Mouse (Mus musculus) bone marrow, adult 2 months (tissue): ENCODE results near the gene Chd3. TPM values are rescaled to one million over a fixed set of nuclear protein-coding genes. Genes with fewer than 3 reads are reported as not detected.

Experiments
- H3K27ac ChIP-seq: fragments of 200-500 bp; 2 replicates; pipeline ENCODE4 v1.5.1; 2012; ENCODE audit warnings: low read depth, mild to moderate bottlenecking, control low read depth, inconsistent platforms, low read length; ENCODE audit not compliant: control insufficient read depth, poor library complexity, insufficient read depth
- H3K4me1 ChIP-seq: fragments of 200-500 bp; 2 replicates; pipeline ENCODE4 v1.6.1; 2011; ENCODE audit warnings: low read length; ENCODE audit not compliant: control insufficient read depth, insufficient read depth
- H3K4me3 ChIP-seq: fragments of 200-500 bp; replicated peaks from 2 replicates; pipeline ENCODE3; 2011; ENCODE audit warnings: mild to moderate bottlenecking, low read depth, low read length, control low read depth; ENCODE audit not compliant: control insufficient read depth
- CTCF ChIP-seq: fragments of 200-500 bp; IDR thresholded peaks from 2 replicates; pipeline ENCODE4 v1.5.1; 2011; ENCODE audit warnings: low read length, control low read depth; ENCODE audit not compliant: control insufficient read depth, insufficient read depth
- POLR2A ChIP-seq: fragments of 200-500 bp; IDR thresholded peaks from 2 replicates; pipeline ENCODE4 v1.6.1; 2011; ENCODE audit warnings: low read depth, mild to moderate bottlenecking, control low read depth, low read length, borderline replicate concordance; ENCODE audit not compliant: control insufficient read depth
- WGBS: fragments of 180-500 bp; shearing (Covaris S2); methylation state at CpG from one replicate; pipeline ENCODE4 v1.1.7; 2018; 5-methylcytosine and 5-hydroxymethylcytosine counted together
- polyA plus RNA-seq: library from polyadenylated mRNA; stranded (reverse); fragments of >200 nt; gene quantifications from 2 replicates; pipeline ENCODE4 v1.2.4, GENCODE M21; 2011; ENCODE audit warnings: low replicate concordance; ENCODE audit not compliant: missing spikeins, insufficient read depth, insufficient read length

The Chd3 gene
- polyA plus RNA-seq, 1 experiment, result 54.5 TPM

DNA sequence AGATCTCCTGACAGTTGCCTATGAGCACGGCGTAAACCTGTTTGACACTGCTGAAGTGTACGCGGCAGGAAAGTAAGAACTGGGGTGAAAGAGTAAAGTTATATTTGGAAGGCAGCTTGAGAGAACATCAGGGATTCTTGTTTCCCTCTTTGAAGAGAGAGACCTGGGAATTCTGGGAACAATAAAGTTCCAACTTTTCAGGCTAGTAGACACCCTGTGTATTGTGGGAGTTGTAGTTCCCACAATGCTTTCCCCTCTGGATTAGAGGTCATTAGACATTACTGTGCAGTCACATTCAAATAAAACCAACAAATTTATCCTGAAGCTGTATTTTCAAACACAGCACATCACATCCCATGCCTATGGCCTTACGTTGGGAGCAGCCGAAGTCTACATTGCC, 40.7 kb downstream of the Chd3 start:
- H3K4me3 ChIP-seq, result no peak overlapping the region

DNA sequence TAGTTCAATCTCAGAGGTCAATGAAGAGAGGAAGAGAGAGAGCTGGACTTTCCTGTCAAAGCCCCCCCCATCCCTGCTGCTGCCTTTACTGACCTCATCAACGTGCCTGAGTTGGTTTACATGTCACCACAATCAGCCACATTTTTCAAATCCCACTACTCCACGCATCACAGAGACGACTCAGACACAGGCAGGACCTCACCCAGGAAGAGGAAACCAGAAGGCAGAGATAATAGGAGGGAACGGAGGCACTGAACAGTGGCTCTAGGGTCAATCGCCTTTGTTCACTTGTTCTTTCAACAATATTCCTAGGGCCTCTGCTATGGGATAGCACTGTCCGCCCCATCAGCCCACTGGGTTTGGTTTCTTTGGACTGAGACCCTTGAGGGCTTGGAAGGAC, 41.6 kb downstream of the Chd3 start:
- TF ChIP-seq POLR2A, result no peak
- TF ChIP-seq CTCF, result no peak
- Histone ChIP-seq H3K27ac (no peak overlapping the region), H3K4me3 (no peak overlapping the region), H3K4me1 (no peaks in the 10 kb centered on the region; the same call in 1 of the 2 replicates)
- WGBS, result 29% methylated on average over 6 of the region's 6 CpGs

More for the DNA sequence above, 40.7 kb downstream of the Chd3 start:
- no peak for TF ChIP-seq CTCF
- H3K27ac ChIP-seq, result no peak overlapping the region
- WGBS, result 88% methylated on average over 6 of the region's 6 CpGs
- no peaks in the 10 kb centered on the region; the same call in 1 of the 2 replicates for H3K4me1 ChIP-seq

- no peaks in the 10 kb centered on the region; the same call in 1 of the 2 replicates for H3K4me1 ChIP-seq
- no peak overlapping the region for H3K4me3 ChIP-seq
- TF ChIP-seq CTCF (no peak), POLR2A (no peak)
- 39% methylated on average over 9 of the region's 9 CpGs for WGBS
- H3K27ac ChIP-seq, result no peak overlapping the region
Observed at GRCm38 (mm10) chr11:69327157-69327442, 42.1 kb downstream of the Chd3 start.

GRCm38 (mm10) chr11:69326408-69327156, 42.6 kb downstream of the Chd3 start:
- Histone ChIP-seq H3K27ac (no peak overlapping the region), H3K4me3 (peak overlapping the region; percentile 54), H3K4me1 (no peaks in the 10 kb centered on the region; the same call in 1 of the 2 replicates)
- TF ChIP-seq POLR2A, result no peak
- TF ChIP-seq CTCF, result no peak
- 2% methylated on average over 45 of the region's 45 CpGs for WGBS

- Histone ChIP-seq H3K4me1 (no peaks in the 10 kb centered on the region; the same call in 1 of the 2 replicates), H3K27ac (peak within 1 kb of the TSS; percentile 78)
- 7% methylated on average over 26 of the region's 26 CpGs for WGBS
Observed at GRCm38 (mm10) chr11:69325628-69326407, 43.4 kb downstream of the Chd3 start, which contains the start of gene Kcnab3. Gene Kcnab3 (plus strand): TSS chr11:69326258.

DNA sequence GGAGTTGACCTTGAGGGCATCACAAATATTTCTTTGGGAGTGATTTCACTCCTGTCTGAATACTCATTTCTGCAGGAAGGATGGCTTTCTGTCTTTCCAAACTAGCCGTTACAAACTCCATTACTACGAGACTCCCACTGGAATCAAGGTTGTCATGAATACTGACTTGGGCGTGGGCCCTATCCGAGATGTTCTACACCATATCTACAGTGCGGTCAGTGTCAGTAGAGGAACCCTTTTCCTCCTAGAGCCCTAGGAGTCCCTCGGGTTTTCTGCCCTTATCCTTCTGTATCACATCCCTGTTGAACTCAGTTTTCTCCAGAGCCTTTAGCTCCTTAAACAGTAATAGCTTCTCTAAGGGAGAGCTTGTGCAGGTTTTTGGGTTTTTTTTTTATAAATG, 44.5 kb downstream of the Chd3 start:
- WGBS, result 82% methylated on average over 6 of the region's 6 CpGs
- no peaks in the 10 kb centered on the region; the same call in 1 of the 2 replicates for H3K4me1 ChIP-seq

More at GRCm38 (mm10) chr11:69325628-69326407, 43.4 kb downstream of the Chd3 start, which contains the start of gene Kcnab3:
- peak; percentile 39; the same call in 1 of the 2 replicates for TF ChIP-seq POLR2A
- TF ChIP-seq CTCF, result no peak
- H3K4me3 ChIP-seq, result peak within 1 kb of the TSS; percentile 54

GRCm38 (mm10) chr11:69323667-69324111, 45.5 kb downstream of the Chd3 start, which contains the start of the genes Cntrob and Trappc1:
Gene Cntrob (minus strand): TSS chr11:69323775.
Gene Trappc1 (plus strand): TSS chr11:69323980.
- 0% methylated on average over 30 of the region's 30 CpGs for WGBS
- no peaks in the 10 kb centered on the region; the same call in 1 of the 2 replicates for H3K4me1 ChIP-seq
- peak within 1 kb of the TSS; percentile 79 for H3K27ac ChIP-seq
- TF ChIP-seq POLR2A (peak; percentile 97), CTCF (0 out of 2 replicates have a peak, but pooled peaks have one; percentile 3)
- H3K4me3 ChIP-seq, result peak within 1 kb of the TSS; percentile 77

More for the DNA sequence above, 44.5 kb downstream of the Chd3 start:
- H3K4me3 ChIP-seq, result no peak overlapping the region
- TF ChIP-seq CTCF (no peak), POLR2A (no peak)
- H3K27ac ChIP-seq, result no peak overlapping the region

GRCm38 (mm10) chr11:69322693-69323471, 46.3 kb downstream of the Chd3 start:
- peak overlapping the region; percentile 74 for H3K4me3 ChIP-seq
- H3K27ac ChIP-seq, result peak overlapping the region; percentile 79
- TF ChIP-seq CTCF (no peak), POLR2A (no peak)
- WGBS, result 16% methylated on average over 18 of the region's 18 CpGs
- no peaks in the 10 kb centered on the region; the same call in 1 of the 2 replicates for H3K4me1 ChIP-seq
